Mouse (Mus musculus): ENCODE measurements at regions not wholly inside any gene's neighbourhood (a gene's known extent, or its start where the extent isn't known, plus 50 kb on each side); places are given as distances from the start of the nearest gene placed in this dataset.
A peak's percentile ranks its signal among the peaks of the same experiment; 100 is the strongest.
"Not testable (repeated sequence)": the region's sequence is repeated elsewhere in the genome, so short reads cannot be mapped to it uniquely, and the experiment has no call there.

GRCm38 (mm10) chr14:83861736-83862135, 581.6 kb upstream of the Pcdh17 start:
- peaks cover 5% of the 10 kb centered on the region for H3K9me3 ChIP-seq
- no peaks in the 10 kb centered on the region for H3K4me1 ChIP-seq
- no peak overlapping the region for H3K4me3 ChIP-seq (replicated peaks)
- no peak for TF ChIP-seq GATA1 (IDR thresholded peaks at IDR 0.05; ENCODE audit: borderline replicate concordance, low read length)
- no peak for TF ChIP-seq FLI1 (IDR thresholded peaks at IDR 0.05; ENCODE audit: low read length)
- no peaks in the 10 kb centered on the region for H3K36me3 ChIP-seq (replicated peaks; ENCODE audit: low read length)
- no peaks in the 10 kb centered on the region for H3K27me3 ChIP-seq (replicated peaks)

GRCm38 (mm10) chr14:83862653-83863052, 580.7 kb upstream of the Pcdh17 start:
- no peaks in the 10 kb centered on the region for H3K4me1 ChIP-seq

DNA sequence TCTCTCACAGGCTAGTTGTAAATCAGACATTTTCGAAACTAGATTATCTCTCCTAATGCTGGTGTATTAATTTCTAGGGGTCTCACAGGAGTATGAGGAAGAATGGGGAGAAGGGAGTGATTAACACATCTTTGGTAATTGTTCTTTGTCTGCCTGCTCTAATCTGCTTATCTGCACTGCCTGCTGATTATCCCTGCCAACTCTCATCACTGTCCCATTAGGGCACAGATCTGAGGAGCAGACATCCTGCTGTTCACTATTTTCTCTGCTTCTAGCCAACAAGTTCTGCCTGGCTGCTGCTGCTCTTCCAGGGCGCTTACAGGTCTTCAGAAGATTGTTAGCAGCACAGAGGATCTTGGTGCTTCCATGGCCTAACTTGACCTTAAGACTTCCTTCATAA, 557.0 kb upstream of the Pcdh17 start:
- Histone ChIP-seq H3K4me1 (no peaks in the 10 kb centered on the region), H3K27me3 (replicated peaks) (no peaks in the 10 kb centered on the region), H3K9me3 (no peaks in the 10 kb centered on the region), H3K4me3 (replicated peaks) (no peak overlapping the region), H3K36me3 (replicated peaks; ENCODE audit: low read length) (no peaks in the 10 kb centered on the region)
- no peak for TF ChIP-seq FLI1 (IDR thresholded peaks at IDR 0.05; ENCODE audit: low read length)
- TF ChIP-seq GATA1 (IDR thresholded peaks at IDR 0.05; ENCODE audit: borderline replicate concordance, low read length), result no peak

More at GRCm38 (mm10) chr14:83862653-83863052, 580.7 kb upstream of the Pcdh17 start:
- peaks cover 5% of the 10 kb centered on the region for H3K9me3 ChIP-seq
- TF ChIP-seq GATA1 (IDR thresholded peaks at IDR 0.05; ENCODE audit: borderline replicate concordance, low read length) (no peak), FLI1 (IDR thresholded peaks at IDR 0.05; ENCODE audit: low read length) (no peak)
- no peaks in the 10 kb centered on the region for H3K27me3 ChIP-seq (replicated peaks)
- H3K4me3 ChIP-seq (replicated peaks), result no peak overlapping the region
- H3K36me3 ChIP-seq (replicated peaks; ENCODE audit: low read length), result no peaks in the 10 kb centered on the region

DNA sequence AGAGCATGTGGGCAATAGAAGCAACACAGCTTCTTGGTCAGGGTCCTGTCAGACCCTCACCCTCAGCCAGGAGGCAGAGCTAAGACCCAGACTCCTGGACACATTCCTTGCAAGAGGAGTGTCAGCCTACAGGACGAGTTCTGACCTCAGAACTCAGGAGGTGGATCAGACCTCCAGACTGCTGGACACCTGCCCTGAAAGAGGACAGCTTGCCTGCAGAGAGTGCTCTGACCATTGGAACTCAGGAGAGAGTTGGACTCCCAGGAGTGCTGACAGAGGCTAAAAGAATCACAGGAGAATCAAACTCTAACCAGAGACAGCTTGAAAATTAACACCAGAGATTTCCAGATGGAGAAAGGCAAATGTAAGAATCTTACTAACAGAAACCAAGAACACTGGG, 542.7 kb upstream of the Pcdh17 start:
- H3K4me3 ChIP-seq (replicated peaks); H3K27me3 ChIP-seq (replicated peaks); H3K9me3 ChIP-seq; H3K4me1 ChIP-seq; H3K36me3 ChIP-seq (replicated peaks; ENCODE audit: low read length): not testable (repeated sequence)

GRCm38 (mm10) chr14:83943101-83943500, 500.3 kb upstream of the Pcdh17 start:
- H3K4me1 ChIP-seq, result no peaks in the 10 kb centered on the region
- H3K4me3 ChIP-seq (replicated peaks), result no peak overlapping the region
- no peaks in the 10 kb centered on the region for H3K36me3 ChIP-seq (replicated peaks; ENCODE audit: low read length)
- 0 out of 2 replicates have a peak, but pooled peaks cover 3% of the 10 kb centered on the region for H3K9me3 ChIP-seq
- TF ChIP-seq GATA1 (IDR thresholded peaks at IDR 0.05; ENCODE audit: borderline replicate concordance, low read length) (no peak), FLI1 (IDR thresholded peaks at IDR 0.05; ENCODE audit: low read length) (no peak)
- no peaks in the 10 kb centered on the region for H3K27me3 ChIP-seq (replicated peaks)

DNA sequence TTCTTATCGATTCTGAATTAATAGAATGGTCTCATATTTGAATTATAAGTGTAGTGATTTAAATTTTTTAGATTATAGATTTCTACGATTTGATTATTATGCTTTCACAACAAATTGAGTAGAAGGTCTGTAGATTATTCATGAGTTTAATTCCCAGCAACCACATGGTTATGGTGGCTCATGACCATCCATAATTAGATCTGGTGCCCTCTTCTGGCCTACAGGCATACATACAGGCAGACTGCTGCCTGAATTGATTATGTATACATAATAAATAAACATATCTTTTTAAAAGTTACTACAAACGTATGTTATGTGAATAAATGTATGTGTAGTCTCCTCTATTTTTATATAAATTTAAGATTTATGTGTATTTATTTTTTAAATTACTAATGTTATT, 499.2 kb upstream of the Pcdh17 start:
- TF ChIP-seq GATA1 (IDR thresholded peaks at IDR 0.05; ENCODE audit: borderline replicate concordance, low read length) (no peak), FLI1 (IDR thresholded peaks at IDR 0.05; ENCODE audit: low read length) (no peak)
- H3K4me3 ChIP-seq (replicated peaks), result no peak overlapping the region

GRCm38 (mm10) chr14:83949696-83950095, 493.7 kb upstream of the Pcdh17 start:
- TF ChIP-seq FLI1 (IDR thresholded peaks at IDR 0.05; ENCODE audit: low read length), result no peak
- no peak for TF ChIP-seq GATA1 (IDR thresholded peaks at IDR 0.05; ENCODE audit: borderline replicate concordance, low read length)
- Histone ChIP-seq H3K27me3 (replicated peaks) (no peaks in the 10 kb centered on the region), H3K4me1 (no peaks in the 10 kb centered on the region), H3K4me3 (replicated peaks) (no peak overlapping the region), H3K9me3 (no peaks in the 10 kb centered on the region), H3K36me3 (replicated peaks; ENCODE audit: low read length) (no peaks in the 10 kb centered on the region)

More for the DNA sequence above, 499.2 kb upstream of the Pcdh17 start:
- Histone ChIP-seq H3K27me3 (replicated peaks) (no peaks in the 10 kb centered on the region), H3K9me3 (0 out of 2 replicates have a peak, but pooled peaks cover under 1% of the 10 kb centered on the region), H3K36me3 (replicated peaks; ENCODE audit: low read length) (no peaks in the 10 kb centered on the region), H3K4me1 (no peaks in the 10 kb centered on the region)

GRCm38 (mm10) chr14:83959111-83959510, 484.3 kb upstream of the Pcdh17 start:
- TF ChIP-seq GATA1 (IDR thresholded peaks at IDR 0.05; ENCODE audit: borderline replicate concordance, low read length) (no peak), FLI1 (IDR thresholded peaks at IDR 0.05; ENCODE audit: low read length) (no peak)
- H3K4me3 ChIP-seq (replicated peaks), result no peak overlapping the region
- no peaks in the 10 kb centered on the region for H3K27me3 ChIP-seq (replicated peaks)
- no peaks in the 10 kb centered on the region for H3K9me3 ChIP-seq
- H3K4me1 ChIP-seq, result no peaks in the 10 kb centered on the region
- H3K36me3 ChIP-seq (replicated peaks; ENCODE audit: low read length), result no peaks in the 10 kb centered on the region

DNA sequence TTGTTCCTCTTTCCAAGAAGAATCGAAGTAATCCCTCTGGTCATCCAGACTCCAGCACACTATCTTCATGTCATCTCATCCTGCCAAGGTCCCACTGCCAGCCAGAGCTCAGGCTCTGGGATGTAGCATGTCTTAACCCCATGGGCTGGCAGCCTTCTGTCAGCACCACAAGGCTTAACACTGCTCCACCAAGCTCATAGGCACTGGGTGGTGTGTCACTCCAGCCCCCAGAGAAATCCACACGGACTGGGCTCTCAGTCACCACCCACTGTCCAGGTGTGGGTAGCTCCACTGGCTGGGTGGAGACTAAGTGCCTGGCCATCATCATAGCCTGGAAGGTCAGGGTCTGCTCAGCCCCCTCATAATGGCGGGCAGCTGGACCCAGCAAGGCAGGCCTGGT, 459.8 kb upstream of the Pcdh17 start:
- Histone ChIP-seq H3K9me3 (peaks cover 4% of the 10 kb centered on the region), H3K27me3 (replicated peaks) (no peaks in the 10 kb centered on the region), H3K4me3 (replicated peaks) (peak overlapping the region; percentile 28), H3K4me1 (no peaks in the 10 kb centered on the region), H3K36me3 (replicated peaks; ENCODE audit: low read length) (no peaks in the 10 kb centered on the region)
- no peak for TF ChIP-seq GATA1 (IDR thresholded peaks at IDR 0.05; ENCODE audit: borderline replicate concordance, low read length)
- no peak for TF ChIP-seq FLI1 (IDR thresholded peaks at IDR 0.05; ENCODE audit: low read length)

Measured in megakaryocyte, embryonic 14.5 days (primary cell).